Mouse (Mus musculus) brown adipose tissue, adult 24 weeks (tissue): Measurements from ENCODE around the gene Armc3. TPM values are rescaled to one million over a fixed set of nuclear protein-coding genes. Genes with fewer than 3 reads are reported as not detected.
"Not testable (repeated sequence)": the region's sequence is repeated elsewhere in the genome, so short reads cannot be mapped to it uniquely, and the experiment has no call there.

Source experiments
- H3K27ac ChIP-seq: fragments of 200-500 bp; replicated peaks from 2 replicates; pipeline ENCODE4 v1.5.1; 2012; ENCODE audit warnings: low read depth, mild to moderate bottlenecking, low read length
- H3K4me1 ChIP-seq: fragments of 200-500 bp; 2 replicates; pipeline ENCODE4 v1.6.1; 2012; ENCODE audit warnings: low read length, mixed read lengths; ENCODE audit not compliant: control insufficient read depth, insufficient read depth, insufficient read length
- H3K4me3 ChIP-seq: fragments of 200-500 bp; 2 replicates; pipeline ENCODE4 v1.5.1; 2012; ENCODE audit warnings: low read depth, mild to moderate bottlenecking, low read length, moderate library complexity; ENCODE audit not compliant: insufficient read depth
- polyA plus RNA-seq: library from polyadenylated mRNA; stranded (reverse); fragments of >200 nt; gene quantifications from 2 replicates; pipeline ENCODE4 v1.2.4, GENCODE M21; 2012; ENCODE audit not compliant: missing spikeins, insufficient read depth, insufficient read length

Gene Armc3
- polyA plus RNA-seq, 1 experiment = not detected

- no peak overlapping the region for H3K4me3 ChIP-seq
- H3K27ac ChIP-seq = no peak overlapping the region
- H3K4me1 ChIP-seq = no peaks in the 10 kb centered on the region
Measured at GRCm38 (mm10) chr2:19310498-19310897, 111.4 kb downstream of the Armc3 start.

- no peaks in the 10 kb centered on the region for H3K4me1 ChIP-seq
- H3K27ac ChIP-seq = no peak overlapping the region
- no peak overlapping the region for H3K4me3 ChIP-seq
Measured at GRCm38 (mm10) chr2:19316056-19316455, 117.0 kb downstream of the Armc3 start.

- Histone ChIP-seq H3K4me3 (no peak overlapping the region), H3K27ac (no peak overlapping the region)
Measured at GRCm38 (mm10) chr2:19316691-19317090, 117.6 kb downstream of the Armc3 start.

GRCm38 (mm10) chr2:19317151-19317812 lies 118.2 kb downstream of the Armc3 start:
- not testable (repeated sequence) for H3K4me1 ChIP-seq, H3K27ac ChIP-seq, H3K4me3 ChIP-seq

More at GRCm38 (mm10) chr2:19316691-19317090, 117.6 kb downstream of the Armc3 start:
- no peaks in the 10 kb centered on the region for H3K4me1 ChIP-seq

- Histone ChIP-seq H3K27ac (no peak overlapping the region), H3K4me1 (no peaks in the 10 kb centered on the region), H3K4me3 (no peak overlapping the region)
Measured at GRCm38 (mm10) chr2:19318499-19318898, 119.4 kb downstream of the Armc3 start.

- Histone ChIP-seq H3K4me1 (no peaks in the 10 kb centered on the region), H3K27ac (no peak overlapping the region), H3K4me3 (no peak overlapping the region)
Measured at GRCm38 (mm10) chr2:19319284-19319683, 120.2 kb downstream of the Armc3 start.

- H3K4me3 ChIP-seq = no peak overlapping the region
- no peaks in the 10 kb centered on the region for H3K4me1 ChIP-seq
- no peak overlapping the region for H3K27ac ChIP-seq
Measured at GRCm38 (mm10) chr2:19322448-19322847, 123.3 kb downstream of the Armc3 start.

GRCm38 (mm10) chr2:19326376-19326775 lies 127.3 kb downstream of the Armc3 start:
- Histone ChIP-seq H3K4me3 (no peak overlapping the region), H3K4me1 (no peaks in the 10 kb centered on the region), H3K27ac (no peak overlapping the region)

- H3K27ac ChIP-seq = no peak overlapping the region
Measured at GRCm38 (mm10) chr2:19327811-19328210, 128.7 kb downstream of the Armc3 start.

GRCm38 (mm10) chr2:19343901-19344635 lies 145.0 kb downstream of the Armc3 start:
- no peak overlapping the region for H3K27ac ChIP-seq
- H3K4me1 ChIP-seq = no peaks in the 10 kb centered on the region
- H3K4me3 ChIP-seq = no peak overlapping the region; the same call in 1 of the 2 replicates

More at GRCm38 (mm10) chr2:19327811-19328210, 128.7 kb downstream of the Armc3 start:
- Histone ChIP-seq H3K4me1 (no peaks in the 10 kb centered on the region), H3K4me3 (no peak overlapping the region)

GRCm38 (mm10) chr2:19344636-19345413 lies 145.7 kb downstream of the Armc3 start:
- Histone ChIP-seq H3K27ac (no peak overlapping the region), H3K4me1 (no peaks in the 10 kb centered on the region), H3K4me3 (no peak overlapping the region; the same call in 1 of the 2 replicates)

- H3K4me3 ChIP-seq = no peak overlapping the region
- H3K27ac ChIP-seq = no peak overlapping the region
- H3K4me1 ChIP-seq = no peaks in the 10 kb centered on the region
Measured at GRCm38 (mm10) chr2:19345414-19345964, 146.4 kb downstream of the Armc3 start.

- no peak overlapping the region for H3K27ac ChIP-seq
Measured at GRCm38 (mm10) chr2:19348454-19348853, 149.4 kb downstream of the Armc3 start.

GRCm38 (mm10) chr2:19350167-19350566 lies 151.1 kb downstream of the Armc3 start:
- no peak overlapping the region for H3K4me3 ChIP-seq
- no peak overlapping the region for H3K27ac ChIP-seq
- no peaks in the 10 kb centered on the region for H3K4me1 ChIP-seq

More at GRCm38 (mm10) chr2:19348454-19348853, 149.4 kb downstream of the Armc3 start:
- H3K4me3 ChIP-seq = no peak overlapping the region
- H3K4me1 ChIP-seq = no peaks in the 10 kb centered on the region
